Mouse (Mus musculus) lung, postnatal 0 days (tissue): ENCODE data around the gene Stk17b. TPM values are rescaled to one million over a fixed set of nuclear protein-coding genes. Genes with fewer than 3 reads are reported as not detected.
"Not testable (repeated sequence)": the region's sequence is repeated elsewhere in the genome, so short reads cannot be mapped to it uniquely, and the experiment has no call there.

Experiments
- ATAC-seq: fragments of 200-750 bp; cut with Nextera tagmentation; 2 replicates; pipeline ENCODE4 v1.8.0; 2017; ENCODE audit warnings: moderate library complexity
- DNase-seq: peaks from one replicate; pipeline ENCODE4 v3.0.0-alpha.2; 2016; ENCODE audit warnings: low spot score
- H3K27ac ChIP-seq: fragments of 300-500 bp; sonication (generic); 2 replicates; pipeline ENCODE4 v1.5.1; 2014; ENCODE audit warnings: antibody characterized with exemption, mild to moderate bottlenecking, low read length, mixed read lengths
- H3K27me3 ChIP-seq: fragments of 300-500 bp; sonication (generic); replicated peaks from 2 replicates; pipeline ENCODE4 v1.6.1; 2014; ENCODE audit warnings: low read length, mixed read lengths; ENCODE audit not compliant: insufficient read depth
- H3K36me3 ChIP-seq: fragments of 300-500 bp; sonication (generic); 2 replicates; pipeline ENCODE4 v1.6.1; 2014; ENCODE audit warnings: low read length, mixed read lengths; ENCODE audit not compliant: insufficient read depth
- H3K4me1 ChIP-seq: fragments of 300-500 bp; sonication (generic); 2 replicates; pipeline ENCODE4 v1.6.1; 2014; ENCODE audit warnings: antibody characterized with exemption, low read depth, low read length, mixed read lengths; ENCODE audit not compliant: insufficient read depth
- H3K4me2 ChIP-seq: fragments of 300-500 bp; sonication (generic); replicated peaks from 2 replicates; pipeline ENCODE4 v1.6.1; 2014; ENCODE audit warnings: low read depth, mild to moderate bottlenecking, low read length, moderate library complexity, mixed read lengths
- H3K4me3 ChIP-seq: fragments of 300-500 bp; sonication (generic); 2 replicates; pipeline ENCODE4 v1.5.1; 2014; ENCODE audit warnings: low read depth, low read length
- H3K9ac ChIP-seq: fragments of 300-500 bp; sonication (generic); replicated peaks from 2 replicates; pipeline ENCODE4 v1.6.1; 2014; ENCODE audit warnings: low read depth, mild to moderate bottlenecking
- H3K9me3 ChIP-seq: fragments of 300-500 bp; sonication (generic); 2 replicates; pipeline ENCODE4 v1.6.1; 2016; ENCODE audit warnings: low read length, mixed read lengths
- CTCF ChIP-seq: IDR thresholded peaks from 2 replicates; pipeline ENCODE4 v1.5.1; 2016; ENCODE audit warnings: antibody characterized with exemption, mild to moderate bottlenecking
- EP300 ChIP-seq: IDR thresholded peaks from 2 replicates; pipeline ENCODE4 v1.6.1; 2016; ENCODE audit warnings: antibody characterized with exemption, mild to moderate bottlenecking, control low read depth
- WGBS: fragments of 180-500 bp; shearing (Covaris S2); extraction: QIAGEN DNeasy Blood & Tissue Kit; methylation state at CpG from one replicate; pipeline ENCODE4 v1.1.7; 2014; 5-methylcytosine and 5-hydroxymethylcytosine counted together
- polyA plus RNA-seq: library from polyadenylated mRNA; unstranded; fragments of >200 nt; fragmentation: Nextera tagmentation; extraction: Ambion mirVana; gene quantifications from 2 replicates; pipeline ENCODE4 v1.2.1, GENCODE M21; 2015

Stk17b gene
- polyA plus RNA-seq, 1 experiment from 2014 or later: 16.3 TPM

DNA sequence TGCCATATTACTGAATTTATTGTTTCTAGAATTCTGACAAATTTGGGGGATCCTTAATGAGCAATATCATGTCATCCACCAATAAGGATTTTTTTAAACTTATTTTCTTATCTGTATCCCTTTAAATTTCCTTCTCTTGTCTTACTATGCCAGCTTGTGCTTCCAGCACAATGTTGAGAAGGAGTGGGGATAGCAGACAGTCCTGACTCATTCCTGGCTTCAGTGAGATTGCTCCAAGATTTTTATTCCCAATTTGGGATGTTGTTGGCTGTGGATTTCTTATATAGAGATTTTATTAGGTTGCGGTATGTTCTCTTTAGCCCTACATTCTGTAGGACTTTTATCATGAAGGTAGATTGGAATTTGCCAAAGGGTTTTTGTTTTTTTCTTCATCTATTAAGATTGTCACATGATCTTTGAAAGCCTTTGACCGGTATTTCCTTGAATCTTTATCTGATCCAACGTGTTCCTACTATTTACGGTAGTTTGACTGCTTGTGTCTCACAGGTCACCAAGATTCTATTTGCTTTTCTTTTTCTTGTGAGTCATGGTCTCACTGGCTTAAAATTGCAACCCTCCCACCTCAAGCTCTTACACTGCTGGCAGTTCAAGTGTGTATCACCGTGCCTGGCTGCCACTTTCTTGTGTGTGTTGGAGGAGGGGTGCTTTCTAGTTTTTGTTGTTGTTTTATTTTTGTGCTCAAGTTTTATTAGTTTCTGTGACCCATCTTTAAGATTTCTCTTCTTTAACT lies 64.2 kb downstream of the Stk17b start:
- no peak overlapping the region for H3K27ac ChIP-seq
- H3K27me3 ChIP-seq: no peaks in the 10 kb centered on the region
- H3K9ac ChIP-seq: no peak overlapping the region
- H3K4me3 ChIP-seq: no peak overlapping the region
- TF ChIP-seq CTCF: no peak
- no peak for TF ChIP-seq EP300
- WGBS: 47% methylated on average over 5 of the region's 5 CpGs
- H3K36me3 ChIP-seq: no peaks in the 10 kb centered on the region
- no peak overlapping the region for H3K4me2 ChIP-seq
- DNase-seq: peak; percentile 10
- H3K9me3 ChIP-seq: no peaks in the 10 kb centered on the region
- no peaks in the 10 kb centered on the region for H3K4me1 ChIP-seq
- no peak for ATAC-seq

DNA sequence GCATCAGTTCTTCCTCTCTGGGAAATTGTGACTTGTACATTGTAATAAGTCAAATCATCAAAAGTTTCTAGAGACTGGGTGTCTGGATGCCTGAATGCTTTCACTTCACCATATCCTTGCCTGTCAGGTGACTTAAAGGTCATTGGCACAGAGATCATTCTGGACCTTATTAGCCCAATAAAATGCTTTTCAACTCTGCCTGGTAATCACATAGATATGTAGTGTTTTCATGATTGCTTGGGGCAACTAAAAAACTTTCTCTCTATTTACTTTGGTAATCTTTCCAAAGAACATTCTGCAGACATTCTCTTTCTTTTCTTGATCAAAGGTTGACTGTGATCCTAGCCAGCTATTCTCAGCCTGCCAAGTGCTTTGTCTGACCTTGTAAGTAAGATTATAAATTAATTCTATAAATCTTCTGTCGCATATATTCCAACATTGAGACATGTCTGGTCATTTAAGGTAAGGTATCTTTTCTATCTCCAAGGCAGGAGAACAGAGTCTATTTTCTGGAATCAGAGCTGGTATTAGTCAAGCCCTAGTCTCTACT lies 69.0 kb downstream of the Stk17b start:
- WGBS: 87% methylated on average over 1 of the region's 1 CpGs
- no peaks in the 10 kb centered on the region for H3K4me1 ChIP-seq
- H3K4me3 ChIP-seq: no peak overlapping the region
- no peaks in the 10 kb centered on the region for H3K36me3 ChIP-seq
- no peak for TF ChIP-seq CTCF
- TF ChIP-seq EP300: no peak
- no peak overlapping the region for H3K4me2 ChIP-seq
- ATAC-seq: no peak
- H3K27ac ChIP-seq: no peak overlapping the region
- DNase-seq: no peak
- H3K9ac ChIP-seq: no peak overlapping the region
- no peaks in the 10 kb centered on the region for H3K27me3 ChIP-seq
- H3K9me3 ChIP-seq: no peaks in the 10 kb centered on the region

DNA sequence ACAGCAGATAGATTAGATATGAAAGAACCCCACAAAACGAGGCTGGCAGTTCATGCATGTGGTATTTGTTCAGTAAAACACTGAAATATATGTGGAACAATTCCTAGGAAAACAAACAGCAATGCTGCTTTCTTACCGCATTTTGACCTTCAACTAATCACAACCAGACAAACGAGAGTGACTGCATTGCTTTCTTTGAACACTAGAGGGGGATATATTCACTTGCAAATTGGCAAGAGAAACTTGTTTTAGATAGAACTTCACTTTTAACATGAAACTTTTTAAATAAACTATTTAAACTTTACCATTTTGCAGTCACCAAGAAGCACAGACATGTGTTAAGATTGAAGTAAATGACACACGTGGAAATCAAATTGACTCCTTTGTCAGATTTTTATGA lies 69.6 kb downstream of the Stk17b start:
- Histone ChIP-seq H3K27ac (no peak overlapping the region), H3K4me2 (no peak overlapping the region), H3K9ac (no peak overlapping the region), H3K4me3 (no peak overlapping the region), H3K27me3 (no peaks in the 10 kb centered on the region), H3K36me3 (no peaks in the 10 kb centered on the region), H3K9me3 (no peaks in the 10 kb centered on the region), H3K4me1 (no peaks in the 10 kb centered on the region)
- TF ChIP-seq EP300: no peak
- peak; percentile 80 for TF ChIP-seq CTCF
- DNase-seq: peak; percentile 80
- ATAC-seq: no peak
- under 1% methylated on average over 4 of the region's 4 CpGs for WGBS

DNA sequence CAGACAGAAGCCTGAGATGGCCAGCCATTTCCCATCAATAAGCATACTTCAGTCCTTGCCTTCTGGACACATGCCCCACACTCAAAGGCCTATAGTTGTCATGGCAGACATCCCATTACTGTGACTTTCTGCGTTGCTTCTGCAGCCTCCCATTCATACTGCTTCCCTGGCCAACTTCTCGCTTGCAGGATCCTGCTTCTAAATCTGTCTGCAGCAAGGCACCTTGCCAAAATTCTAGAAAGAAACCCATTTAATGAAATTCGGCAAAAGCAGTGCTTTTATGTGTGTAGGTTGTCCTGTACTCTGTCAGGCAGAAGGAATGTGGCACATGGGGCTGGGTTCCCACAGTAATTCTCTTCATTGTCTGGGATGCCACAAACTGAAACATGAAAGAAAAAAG lies 71.6 kb downstream of the Stk17b start:
- ATAC-seq, H3K4me3 ChIP-seq, H3K9me3 ChIP-seq, H3K9ac ChIP-seq, DNase-seq, H3K4me1 ChIP-seq, H3K27ac ChIP-seq, H3K4me2 ChIP-seq, H3K27me3 ChIP-seq, H3K36me3 ChIP-seq: not testable (repeated sequence)
- WGBS: 38% methylated on average over 2 of the region's 3 CpGs

DNA sequence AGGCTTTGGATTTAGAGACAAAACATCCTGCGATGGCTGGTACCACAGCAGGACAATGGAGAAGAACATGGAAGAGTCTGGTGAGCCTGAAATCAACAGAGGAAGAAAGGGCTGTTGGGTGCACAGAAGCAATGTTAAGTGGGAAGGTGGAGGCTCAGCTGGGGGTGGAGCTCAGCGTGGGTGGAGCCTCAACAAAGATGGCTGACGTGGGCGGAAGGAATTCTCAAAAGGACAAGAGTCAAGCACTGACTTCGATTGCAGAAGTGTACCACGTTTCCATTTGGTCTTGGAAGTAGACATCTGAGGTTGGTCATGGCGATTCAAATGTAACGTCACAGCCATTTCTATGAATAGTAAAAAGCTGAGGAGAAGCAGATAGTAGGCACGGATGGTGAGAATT lies 74.0 kb downstream of the Stk17b start:
- DNase-seq: no peak
- Histone ChIP-seq H3K36me3 (no peaks in the 10 kb centered on the region), H3K27ac (no peak overlapping the region), H3K9ac (no peak overlapping the region), H3K4me2 (no peak overlapping the region), H3K4me1 (no peaks in the 10 kb centered on the region), H3K27me3 (no peaks in the 10 kb centered on the region), H3K9me3 (no peaks in the 10 kb centered on the region), H3K4me3 (no peak overlapping the region)
- WGBS: 90% methylated on average over 9 of the region's 9 CpGs
- TF ChIP-seq CTCF (no peak), EP300 (no peak)
- ATAC-seq: no peak

DNA sequence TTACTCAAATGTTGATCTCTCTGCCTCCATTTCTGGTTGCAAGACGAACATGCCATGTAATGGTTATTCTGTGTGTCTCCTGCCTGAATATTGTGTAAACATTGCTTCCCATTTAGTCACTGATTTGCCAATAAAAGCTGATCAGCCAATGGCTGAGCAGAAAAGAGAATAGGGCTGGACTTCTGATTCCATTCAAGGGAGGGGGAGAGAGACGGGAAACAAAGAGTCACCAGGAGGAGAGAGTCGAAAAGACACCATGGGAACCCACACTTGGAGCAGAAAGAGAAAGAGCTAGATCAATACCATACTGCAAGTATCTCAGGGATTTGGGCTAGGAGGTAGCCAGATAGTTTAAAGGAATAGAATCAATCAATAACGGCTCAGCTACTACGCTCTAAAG lies 75.4 kb downstream of the Stk17b start:
- not testable (repeated sequence) for DNase-seq, H3K4me1 ChIP-seq, H3K9ac ChIP-seq, H3K27me3 ChIP-seq, ATAC-seq, H3K27ac ChIP-seq, H3K9me3 ChIP-seq, H3K4me3 ChIP-seq, H3K36me3 ChIP-seq, H3K4me2 ChIP-seq
- 67% methylated on average over 5 of the region's 5 CpGs for WGBS
